Mouse (Mus musculus): ENCODE results near the gene Tex9. TPM values are rescaled to one million over a fixed set of nuclear protein-coding genes. Genes with fewer than 3 reads are reported as not detected.
"Not testable (repeated sequence)": the region's sequence is repeated elsewhere in the genome, so short reads cannot be mapped to it uniquely, and the experiment has no call there.

Gene Tex9
- total RNA-seq, 1 experiment, result 24.9 TPM

DNA sequence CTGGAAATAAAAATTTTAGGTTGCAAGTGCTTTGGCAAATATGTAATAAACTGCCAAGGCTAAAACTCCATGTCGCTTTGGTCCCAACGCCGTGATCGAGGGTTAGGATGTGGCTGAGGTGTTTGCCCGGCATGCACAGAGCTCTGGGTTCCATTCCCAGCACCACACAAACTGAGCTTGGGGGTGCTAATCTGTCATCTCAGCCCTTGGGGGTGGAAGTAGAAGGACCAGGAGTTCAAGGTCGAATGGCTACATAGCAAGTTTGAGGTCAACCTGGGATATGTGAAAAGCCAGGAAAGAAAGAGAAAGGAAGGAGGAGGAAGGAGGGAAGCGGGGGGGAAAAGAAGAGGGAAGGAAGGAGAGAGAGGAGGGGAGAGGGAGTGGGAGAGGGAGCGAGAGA, 87.6 kb downstream of the Tex9 start:
- H3K27ac ChIP-seq (ENCODE audit: insufficient read depth, low read depth, low read length, poor library complexity, severe bottlenecking), result no peak overlapping the region
- H3K9me3 ChIP-seq (ENCODE audit: control insufficient read depth, insufficient read depth, low read depth, low read length), result no peaks in the 10 kb centered on the region
- no peaks in the 10 kb centered on the region for H3K36me3 ChIP-seq (ENCODE audit: control insufficient read depth, insufficient read depth, low read length, poor library complexity, severe bottlenecking)
- H3K9ac ChIP-seq (ENCODE audit: insufficient read depth, low read depth, low read length, poor library complexity, severe bottlenecking), result no peak overlapping the region
- H3K4me1 ChIP-seq (ENCODE audit: control insufficient read depth in 2 of 2, insufficient read depth in 2 of 2, low read length in 2 of 2, poor library complexity in 1 of 2), result peaks cover 0 to 3% of the 10 kb centered on the region in 2 experiments; a peak in 1 of 4 replicates
- in situ Hi-C loops (cut with MboI; ENCODE audit: low sequenced_read_pairs in 2 of 2, unreplicated experiment in 2 of 2), result no loop called here
- no peak overlapping the region for H3K4me3 ChIP-seq (ENCODE audit: insufficient read depth in 1 of 2, low read depth in 1 of 2, low read length in 2 of 2, poor library complexity in 1 of 2, severe bottlenecking in 1 of 2)
- TF ChIP-seq CHD2 (IDR thresholded peaks at IDR 0.05; ENCODE audit: low read depth, low read length) (no peak), ZNF384 (IDR thresholded peaks at IDR 0.05; ENCODE audit: low read depth, low read length) (no peak), ZC3H11A (IDR thresholded peaks at IDR 0.05; ENCODE audit: borderline replicate concordance, low read depth, low read length) (no peak), HCFC1 (IDR thresholded peaks at IDR 0.05; ENCODE audit: borderline replicate concordance, insufficient read depth, low read length) (no peak), MAFK (IDR thresholded peaks at IDR 0.05; ENCODE audit: insufficient read depth, low read depth, low read length) (no peak)
- no peak for DNase-seq (ENCODE audit: low read depth, low spot score)

DNA sequence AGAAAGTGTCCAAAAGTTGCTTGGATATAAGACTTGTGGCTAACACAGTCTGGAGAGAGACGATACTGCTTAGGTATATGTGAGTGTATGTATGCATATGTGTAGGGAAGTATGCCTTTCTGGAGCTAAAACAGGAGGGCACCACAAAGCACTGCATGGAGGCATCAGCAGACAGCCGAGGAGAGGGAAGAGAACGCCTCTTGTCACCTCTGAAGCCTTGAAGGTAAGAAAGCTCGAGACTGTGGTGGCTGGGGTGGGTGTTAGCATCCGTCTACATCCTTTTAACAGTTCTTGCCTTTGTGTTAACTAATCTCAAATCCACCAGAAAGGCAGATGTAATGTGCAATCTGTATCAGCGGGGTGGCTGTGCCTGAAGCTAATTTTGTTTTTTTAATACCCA, 88.6 kb downstream of the Tex9 start:
- Histone ChIP-seq H3K9me3 (ENCODE audit: control insufficient read depth, insufficient read depth, low read depth, low read length) (no peaks in the 10 kb centered on the region), H3K27ac (ENCODE audit: insufficient read depth, low read depth, low read length, poor library complexity, severe bottlenecking) (no peak overlapping the region), H3K4me3 (ENCODE audit: insufficient read depth in 1 of 2, low read depth in 1 of 2, low read length in 2 of 2, poor library complexity in 1 of 2, severe bottlenecking in 1 of 2) (no peak overlapping the region), H3K36me3 (ENCODE audit: control insufficient read depth, insufficient read depth, low read length, poor library complexity, severe bottlenecking) (no peaks in the 10 kb centered on the region), H3K4me1 (ENCODE audit: control insufficient read depth in 2 of 2, insufficient read depth in 2 of 2, low read length in 2 of 2, poor library complexity in 1 of 2) (peaks cover 0 to 3% of the 10 kb centered on the region in 2 experiments; a peak in 1 of 4 replicates), H3K9ac (ENCODE audit: insufficient read depth, low read depth, low read length, poor library complexity, severe bottlenecking) (no peak overlapping the region)
- in situ Hi-C loops (cut with MboI; ENCODE audit: low sequenced_read_pairs in 2 of 2, unreplicated experiment in 2 of 2), result no loop called here
- DNase-seq (ENCODE audit: low read depth, low spot score), result no peak
- no peak for TF ChIP-seq ZNF384 (IDR thresholded peaks at IDR 0.05; ENCODE audit: low read depth, low read length)
- no peak for TF ChIP-seq CHD2 (IDR thresholded peaks at IDR 0.05; ENCODE audit: low read depth, low read length)
- TF ChIP-seq ZC3H11A (IDR thresholded peaks at IDR 0.05; ENCODE audit: borderline replicate concordance, low read depth, low read length), result no peak
- no peak for TF ChIP-seq MAFK (IDR thresholded peaks at IDR 0.05; ENCODE audit: insufficient read depth, low read depth, low read length)
- TF ChIP-seq HCFC1 (IDR thresholded peaks at IDR 0.05; ENCODE audit: borderline replicate concordance, insufficient read depth, low read length), result no peak

DNA sequence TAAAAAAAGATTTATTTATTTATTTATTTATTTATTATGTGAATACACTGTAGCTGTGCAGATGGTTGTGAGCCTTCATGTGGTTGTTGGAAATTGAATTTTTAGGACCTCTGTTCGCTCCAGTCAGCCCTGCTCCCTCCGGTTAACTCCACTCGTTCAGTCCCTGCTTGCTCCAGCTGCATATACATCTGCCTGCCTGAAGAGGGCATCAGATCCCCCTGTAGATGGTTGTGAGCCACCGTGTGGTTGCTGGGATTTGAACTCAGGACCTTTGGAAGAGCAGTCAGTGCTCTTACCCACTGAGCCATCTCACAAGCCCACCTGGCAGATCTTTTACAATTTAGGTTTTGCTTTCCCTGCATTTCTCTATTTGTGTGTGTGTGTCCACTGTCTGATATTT, 90.2 kb downstream of the Tex9 start:
- H3K9ac ChIP-seq (ENCODE audit: insufficient read depth, low read depth, low read length, poor library complexity, severe bottlenecking); H3K9me3 ChIP-seq (ENCODE audit: control insufficient read depth, insufficient read depth, low read depth, low read length); DNase-seq (ENCODE audit: low read depth, low spot score); H3K4me3 ChIP-seq (ENCODE audit: insufficient read depth in 1 of 2, low read depth in 1 of 2, low read length in 2 of 2, poor library complexity in 1 of 2, severe bottlenecking in 1 of 2); in situ Hi-C loops (cut with MboI; ENCODE audit: low sequenced_read_pairs in 2 of 2, unreplicated experiment in 2 of 2); H3K27ac ChIP-seq (ENCODE audit: insufficient read depth, low read depth, low read length, poor library complexity, severe bottlenecking); H3K4me1 ChIP-seq (ENCODE audit: control insufficient read depth in 2 of 2, insufficient read depth in 2 of 2, low read length in 2 of 2, poor library complexity in 1 of 2); H3K36me3 ChIP-seq (ENCODE audit: control insufficient read depth, insufficient read depth, low read length, poor library complexity, severe bottlenecking): not testable (repeated sequence)

Other genes starting within 250 kb of the Tex9 start
- gene Zfp280d, start 217.4 kb downstream of the Tex9 start, total RNA-seq (2012; rRNA removed), result 53.5 and 62.6 TPM in 2 replicates
- gene Mns1, start 54.2 kb downstream of the Tex9 start, total RNA-seq (2012; rRNA removed), result 7.4 and 8.1 TPM in 2 replicates
- 19.9 and 23.8 TPM in 2 replicates for gene Rfx7, start 40.0 kb upstream of the Tex9 start, total RNA-seq (2012; rRNA removed)
- gene Nedd4, start 170.1 kb upstream of the Tex9 start, total RNA-seq (2012; rRNA removed), result 302 and 324 TPM in 2 replicates

Measured in ES-E14 (cell line).